Mouse (Mus musculus) neural tube, embryonic 12.5 days (tissue): ENCODE data around the gene St6galnac6. TPM values are rescaled to one million over a fixed set of nuclear protein-coding genes. Genes with fewer than 3 reads are reported as not detected.

Experiments used
- ATAC-seq: fragments of 200-750 bp; cut with Nextera tagmentation; 2 replicates; pipeline ENCODE4 v1.8.0; 2017; ENCODE audit warnings: low read depth, mild to moderate bottlenecking, moderate TSS enrichment, moderate library complexity; ENCODE audit not compliant: low FRiP score
- H3K27ac ChIP-seq: fragments of 300-500 bp; sonication (generic); 2 replicates; pipeline ENCODE4 v1.5.1; 2016
- H3K27me3 ChIP-seq: fragments of 300-500 bp; sonication (generic); replicated peaks from 2 replicates; pipeline ENCODE4 v1.6.1; 2016; ENCODE audit warnings: mild to moderate bottlenecking
- H3K36me3 ChIP-seq: fragments of 300-500 bp; sonication (generic); 2 replicates; pipeline ENCODE4 v1.6.1; 2016; ENCODE audit warnings: mild to moderate bottlenecking
- H3K4me1 ChIP-seq: fragments of 300-500 bp; sonication (generic); 2 replicates; pipeline ENCODE4 v1.6.1; 2016
- H3K4me2 ChIP-seq: fragments of 300-500 bp; sonication (generic); replicated peaks from 2 replicates; pipeline ENCODE4 v1.6.1; 2016; ENCODE audit warnings: mild to moderate bottlenecking
- H3K4me3 ChIP-seq: fragments of 300-500 bp; sonication (generic); 2 replicates; pipeline ENCODE4 v1.5.1; 2016
- H3K9ac ChIP-seq: fragments of 300-500 bp; sonication (generic); 2 replicates; pipeline ENCODE4 v1.6.1; 2016; ENCODE audit warnings: mild to moderate bottlenecking
- H3K9me3 ChIP-seq: fragments of 300-500 bp; sonication (generic); 2 replicates; pipeline ENCODE4 v1.6.1; 2016; ENCODE audit warnings: mild to moderate bottlenecking
- WGBS: fragments of 180-500 bp; shearing (Covaris S2); methylation state at CpG from one replicate; pipeline ENCODE4 v1.1.7; 2016; 5-methylcytosine and 5-hydroxymethylcytosine counted together
- polyA plus RNA-seq: library from polyadenylated mRNA; unstranded; fragments of >200 nt; fragmentation: Nextera tagmentation; extraction: Ambion mirVana; gene quantifications from 2 replicates; pipeline ENCODE4 v1.2.1, GENCODE M21; 2016

The St6galnac6 gene
- polyA plus RNA-seq, 1 experiment from 2014 or later = 10.1 TPM

- Histone ChIP-seq H3K9me3 (no peaks in the 10 kb centered on the region), H3K4me1 (peaks cover 8% of the 10 kb centered on the region), H3K27me3 (peaks cover 25% of the 10 kb centered on the region), H3K36me3 (0 out of 2 replicates have a peak, but pooled peaks cover 6% of the 10 kb centered on the region), H3K27ac (no peak within 1 kb of the TSS), H3K9ac (peak within 1 kb of the TSS; percentile 57), H3K4me2 (peak within 1 kb of the TSS; percentile 96), H3K4me3 (peak within 1 kb of the TSS; percentile 51)
- 76% methylated on average over 6 of the region's 6 CpGs for WGBS
- no peak for ATAC-seq
These were observed 25.0 kb upstream of the St6galnac6 start, which contains the start of gene Pip5kl1 for GRCm38 (mm10) chr2:32574497-32574896. TSS of gene Pip5kl1 (plus strand) at chr2:32574797.

- H3K4me1 ChIP-seq = peaks cover 8% of the 10 kb centered on the region
- 2% methylated on average over 26 of the region's 26 CpGs for WGBS
- 0 out of 2 replicates have a peak, but pooled peaks cover 6% of the 10 kb centered on the region for H3K36me3 ChIP-seq
- H3K9ac ChIP-seq = peak overlapping the region; percentile 57
- 0 out of 2 replicates have a peak, but pooled peaks have one; percentile 37 for ATAC-seq
- H3K27me3 ChIP-seq = peaks cover 29% of the 10 kb centered on the region
- no peaks in the 10 kb centered on the region for H3K9me3 ChIP-seq
- H3K27ac ChIP-seq = no peak overlapping the region
- H3K4me3 ChIP-seq = peak overlapping the region; percentile 51
- H3K4me2 ChIP-seq = peak overlapping the region; percentile 96
These were observed 24.5 kb upstream of the St6galnac6 start for GRCm38 (mm10) chr2:32574901-32575585.

- H3K9ac ChIP-seq = peak within 1 kb of the TSS; percentile 57
- ATAC-seq = peak; percentile 81
- 6% methylated on average over 28 of the region's 28 CpGs for WGBS
These were observed 23.8 kb upstream of the St6galnac6 start, which contains the start of gene 9430097D07Rik for GRCm38 (mm10) chr2:32575586-32576160. TSS of gene 9430097D07Rik (minus strand) at chr2:32575684.

GRCm38 (mm10) chr2:32576532-32576931 is 23.0 kb upstream of the St6galnac6 start:
- H3K36me3 ChIP-seq = 0 out of 2 replicates have a peak, but pooled peaks cover 6% of the 10 kb centered on the region
- 91% methylated on average over 9 of the region's 9 CpGs for WGBS
- H3K27ac ChIP-seq = no peak overlapping the region
- peaks cover 29% of the 10 kb centered on the region for H3K27me3 ChIP-seq
- ATAC-seq = no peak
- no peak overlapping the region for H3K9ac ChIP-seq
- peaks cover 5% of the 10 kb centered on the region for H3K4me1 ChIP-seq
- no peak overlapping the region for H3K4me3 ChIP-seq
- no peaks in the 10 kb centered on the region for H3K9me3 ChIP-seq
- no peak overlapping the region for H3K4me2 ChIP-seq

More at GRCm38 (mm10) chr2:32575586-32576160, 23.8 kb upstream of the St6galnac6 start, which contains the start of gene 9430097D07Rik:
- Histone ChIP-seq H3K4me3 (peak within 1 kb of the TSS; percentile 51), H3K4me1 (peaks cover 8% of the 10 kb centered on the region), H3K36me3 (0 out of 2 replicates have a peak, but pooled peaks cover 6% of the 10 kb centered on the region), H3K27ac (no peak within 1 kb of the TSS), H3K4me2 (peak within 1 kb of the TSS; percentile 96), H3K27me3 (peaks cover 29% of the 10 kb centered on the region), H3K9me3 (no peaks in the 10 kb centered on the region)

- no peak overlapping the region for H3K4me3 ChIP-seq
- 41% methylated on average over 25 of the region's 30 CpGs for WGBS
- 0 out of 2 replicates have a peak, but pooled peaks cover under 1% of the 10 kb centered on the region for H3K36me3 ChIP-seq
- 0 out of 2 replicates have a peak overlapping the region, but pooled peaks have one; percentile 19 for H3K9ac ChIP-seq
- no peak overlapping the region for H3K4me2 ChIP-seq
- no peak for ATAC-seq
- peaks cover 35% of the 10 kb centered on the region for H3K27me3 ChIP-seq
- no peak overlapping the region for H3K27ac ChIP-seq
- no peaks in the 10 kb centered on the region for H3K9me3 ChIP-seq
- H3K4me1 ChIP-seq = no peaks in the 10 kb centered on the region
These were observed 21.1 kb upstream of the St6galnac6 start for GRCm38 (mm10) chr2:32578146-32579046.

- Histone ChIP-seq H3K9me3 (no peaks in the 10 kb centered on the region), H3K27me3 (peaks cover 32% of the 10 kb centered on the region), H3K36me3 (no peaks in the 10 kb centered on the region), H3K27ac (no peak overlapping the region), H3K4me1 (no peaks in the 10 kb centered on the region), H3K4me2 (peak overlapping the region; percentile 47), H3K4me3 (no peak overlapping the region; the same call in 1 of the 2 replicates), H3K9ac (no peak overlapping the region)
- 33% methylated on average over 19 of the region's 19 CpGs for WGBS
- peak; percentile 64 for ATAC-seq
These were observed 17.9 kb upstream of the St6galnac6 start for GRCm38 (mm10) chr2:32581450-32582095.

GRCm38 (mm10) chr2:32582830-32583799 is 16.4 kb upstream of the St6galnac6 start:
- Histone ChIP-seq H3K9ac (0 out of 2 replicates have a peak overlapping the region, but pooled peaks have one; percentile 14), H3K4me1 (peaks cover 8% of the 10 kb centered on the region), H3K4me3 (0 out of 2 replicates have a peak overlapping the region, but pooled peaks have one; percentile 19), H3K9me3 (no peaks in the 10 kb centered on the region), H3K36me3 (no peaks in the 10 kb centered on the region), H3K27ac (no peak overlapping the region), H3K27me3 (peaks cover 24% of the 10 kb centered on the region), H3K4me2 (peak overlapping the region; percentile 55)
- peak; percentile 73 for ATAC-seq
- WGBS = 17% methylated on average over 37 of the region's 37 CpGs

- Histone ChIP-seq H3K9me3 (no peaks in the 10 kb centered on the region), H3K4me1 (peaks cover 14% of the 10 kb centered on the region), H3K27ac (no peak overlapping the region), H3K4me2 (no peak overlapping the region), H3K9ac (no peak overlapping the region), H3K36me3 (no peaks in the 10 kb centered on the region; the same call in 1 of the 2 replicates), H3K4me3 (no peak overlapping the region), H3K27me3 (peaks cover 7% of the 10 kb centered on the region; the same call in 1 of the 2 replicates)
- ATAC-seq = no peak
- WGBS = 87% methylated on average over 7 of the region's 7 CpGs
These were observed 14.3 kb upstream of the St6galnac6 start for GRCm38 (mm10) chr2:32585149-32585714.

- peak within 1 kb of the TSS; percentile 67 for H3K4me2 ChIP-seq
- H3K27me3 ChIP-seq = peaks cover 5% of the 10 kb centered on the region; the same call in 1 of the 2 replicates
- H3K9me3 ChIP-seq = no peaks in the 10 kb centered on the region
- H3K9ac ChIP-seq = peak within 1 kb of the TSS; percentile 58
- ATAC-seq = peak; percentile 69
- no peak within 1 kb of the TSS for H3K27ac ChIP-seq
- no peaks in the 10 kb centered on the region; the same call in 1 of the 2 replicates for H3K36me3 ChIP-seq
- H3K4me3 ChIP-seq = peak within 1 kb of the TSS; percentile 44
- 1% methylated on average over 38 of the region's 38 CpGs for WGBS
- H3K4me1 ChIP-seq = peaks cover 14% of the 10 kb centered on the region
These were observed 12.6 kb upstream of the St6galnac6 start, which contains the start of gene St6galnac4 for GRCm38 (mm10) chr2:32586871-32587351. TSS of gene St6galnac4 (plus strand) at chr2:32587095.
